Mouse (Mus musculus): ENCODE data around the gene Ugcg. TPM values are rescaled to one million over a fixed set of nuclear protein-coding genes. Genes with fewer than 3 reads are reported as not detected.
A peak's percentile ranks its signal among the peaks of the same experiment; 100 is the strongest.

Ugcg gene
- polyA plus RNA-seq, 1 experiment from 2014 or later, result 15.0 TPM

GRCm38 (mm10) chr4:59196346-59197077, 7.5 kb downstream of the Ugcg start:
- Histone ChIP-seq H3K27ac (replicated peaks) (no peak overlapping the region), H3K4me1 (replicated peaks) (peaks cover 34% of the 10 kb centered on the region), H3K9me3 (no peaks in the 10 kb centered on the region), H3K4me3 (no peak overlapping the region), H3K36me3 (no peaks in the 10 kb centered on the region), H3K27me3 (no peaks in the 10 kb centered on the region), H3K9ac (no peak overlapping the region), H3K4me2 (no peak overlapping the region)
- 31% methylated on average over 12 of the region's 12 CpGs for WGBS
- ATAC-seq (ENCODE audit: low FRiP score, low read depth), result no peak

DNA sequence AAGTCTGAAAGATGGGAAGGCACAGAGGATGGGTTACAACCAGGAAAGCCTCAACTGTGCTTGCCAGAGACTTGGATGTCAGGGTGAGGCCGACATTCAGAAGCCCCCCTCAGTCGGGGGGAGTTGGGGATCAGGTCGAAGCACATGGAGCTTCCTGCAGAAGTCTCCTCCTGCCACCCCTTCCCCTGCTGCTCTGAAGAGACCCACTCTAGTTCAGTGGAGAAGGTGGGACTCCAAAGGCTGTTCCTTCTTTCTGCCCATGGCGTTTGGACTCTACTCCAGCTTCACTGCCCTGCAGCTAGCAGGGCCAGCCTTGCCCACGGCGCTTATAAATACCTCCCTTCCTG, 8.0 kb downstream of the Ugcg start:
- Histone ChIP-seq H3K4me3 (no peak overlapping the region), H3K4me2 (no peak overlapping the region), H3K27ac (replicated peaks) (0 out of 2 replicates have a peak overlapping the region, but pooled peaks have one; percentile 31), H3K9ac (no peak overlapping the region), H3K27me3 (no peaks in the 10 kb centered on the region), H3K36me3 (no peaks in the 10 kb centered on the region), H3K4me1 (replicated peaks) (peaks cover 30% of the 10 kb centered on the region), H3K9me3 (no peaks in the 10 kb centered on the region)
- no peak for ATAC-seq (ENCODE audit: low FRiP score, low read depth)
- WGBS, result 55% methylated on average over 6 of the region's 6 CpGs

DNA sequence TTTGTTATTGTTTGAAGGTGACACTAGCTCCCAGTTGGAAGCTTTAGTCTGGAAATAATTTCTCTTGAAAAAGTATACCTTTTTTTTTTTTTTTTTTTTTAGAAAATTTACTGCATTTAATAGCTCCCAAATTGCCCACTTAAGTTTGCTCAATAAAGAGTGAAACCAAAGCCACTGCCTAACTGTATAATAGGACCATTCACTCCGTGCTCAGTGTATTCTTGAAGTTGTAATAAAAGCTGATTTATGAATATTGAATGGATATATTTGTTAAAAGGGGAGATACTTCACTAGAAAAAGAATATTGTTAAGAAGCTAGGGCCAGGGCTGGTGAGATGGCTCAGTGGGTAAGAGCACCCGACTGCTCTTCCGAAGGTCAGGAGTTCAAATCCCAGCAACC, 8.4 kb downstream of the Ugcg start:
- no peaks in the 10 kb centered on the region for H3K36me3 ChIP-seq
- no peak for ATAC-seq (ENCODE audit: low FRiP score, low read depth)
- H3K4me1 ChIP-seq (replicated peaks), result peaks cover 30% of the 10 kb centered on the region
- H3K9ac ChIP-seq, result no peak overlapping the region
- no peak overlapping the region for H3K4me3 ChIP-seq
- H3K9me3 ChIP-seq, result no peaks in the 10 kb centered on the region
- H3K4me2 ChIP-seq, result no peak overlapping the region
- H3K27me3 ChIP-seq, result no peaks in the 10 kb centered on the region
- WGBS, result 80% methylated on average over 3 of the region's 3 CpGs
- H3K27ac ChIP-seq (replicated peaks), result 0 out of 2 replicates have a peak overlapping the region, but pooled peaks have one; percentile 31

DNA sequence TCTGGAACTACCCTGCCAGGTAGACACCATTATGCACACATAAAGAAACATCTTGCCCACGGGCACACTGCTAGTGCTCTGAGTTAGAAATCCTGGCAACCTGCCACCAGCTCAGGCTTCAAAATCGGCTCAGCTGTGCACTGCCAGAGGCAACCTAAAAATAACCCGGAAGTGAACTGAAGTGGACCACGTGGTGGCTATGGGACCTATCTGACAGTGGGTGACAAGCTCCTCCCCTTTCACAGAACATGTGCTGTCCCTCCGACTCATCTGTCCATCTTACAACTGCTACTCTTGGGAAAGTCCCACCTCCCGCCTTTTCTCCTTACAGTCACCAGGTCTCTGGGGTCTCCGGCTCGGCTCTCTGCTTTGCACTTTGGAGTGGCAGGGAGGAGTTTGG, 10.3 kb downstream of the Ugcg start:
- Histone ChIP-seq H3K4me3 (no peak overlapping the region), H3K4me1 (replicated peaks) (peaks cover 27% of the 10 kb centered on the region), H3K4me2 (no peak overlapping the region), H3K36me3 (no peaks in the 10 kb centered on the region), H3K27ac (replicated peaks) (no peak overlapping the region; the same call in 1 of the 2 replicates), H3K9me3 (no peaks in the 10 kb centered on the region), H3K9ac (no peak overlapping the region), H3K27me3 (no peaks in the 10 kb centered on the region)
- peak; percentile 68 for ATAC-seq (ENCODE audit: low FRiP score, low read depth)
- WGBS, result 32% methylated on average over 8 of the region's 8 CpGs

DNA sequence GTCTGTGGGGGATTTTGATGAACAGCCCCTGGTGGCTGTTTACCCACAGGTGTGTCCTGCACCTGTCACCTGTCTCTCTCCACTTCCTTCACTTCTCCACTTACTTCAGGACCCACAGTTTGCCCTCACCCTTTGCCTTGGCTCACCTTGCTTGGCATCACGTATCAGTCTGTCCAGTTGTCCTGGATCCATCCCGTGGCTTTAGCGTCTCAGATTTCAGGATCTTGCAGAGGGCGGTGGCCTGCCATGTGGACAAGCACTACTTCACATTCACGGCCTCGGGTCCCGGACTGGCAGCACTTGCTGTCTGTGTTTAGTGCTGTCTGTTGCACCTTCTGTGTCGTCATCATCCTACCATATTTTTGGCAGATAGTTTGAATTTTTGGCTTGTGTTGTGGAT, 10.7 kb downstream of the Ugcg start:
- WGBS, result 83% methylated on average over 8 of the region's 8 CpGs
- H3K36me3 ChIP-seq, result no peaks in the 10 kb centered on the region
- no peak overlapping the region for H3K27ac ChIP-seq (replicated peaks)
- no peaks in the 10 kb centered on the region for H3K9me3 ChIP-seq
- H3K4me2 ChIP-seq, result no peak overlapping the region
- no peak overlapping the region for H3K4me3 ChIP-seq
- ATAC-seq (ENCODE audit: low FRiP score, low read depth), result 0 out of 2 replicates have a peak, but pooled peaks have one; percentile 35
- H3K27me3 ChIP-seq, result no peaks in the 10 kb centered on the region
- no peak overlapping the region for H3K9ac ChIP-seq
- peaks cover 27% of the 10 kb centered on the region for H3K4me1 ChIP-seq (replicated peaks)

- Histone ChIP-seq H3K36me3 (no peaks in the 10 kb centered on the region), H3K9ac (no peak overlapping the region), H3K4me1 (replicated peaks) (peaks cover 27% of the 10 kb centered on the region), H3K4me3 (no peak overlapping the region), H3K27me3 (no peaks in the 10 kb centered on the region), H3K9me3 (no peaks in the 10 kb centered on the region), H3K27ac (replicated peaks) (no peak overlapping the region), H3K4me2 (no peak overlapping the region)
- no peak for ATAC-seq (ENCODE audit: low FRiP score, low read depth)
- WGBS, result 79% methylated on average over 3 of the region's 3 CpGs
Measured at GRCm38 (mm10) chr4:59200636-59201035, 11.6 kb downstream of the Ugcg start.

DNA sequence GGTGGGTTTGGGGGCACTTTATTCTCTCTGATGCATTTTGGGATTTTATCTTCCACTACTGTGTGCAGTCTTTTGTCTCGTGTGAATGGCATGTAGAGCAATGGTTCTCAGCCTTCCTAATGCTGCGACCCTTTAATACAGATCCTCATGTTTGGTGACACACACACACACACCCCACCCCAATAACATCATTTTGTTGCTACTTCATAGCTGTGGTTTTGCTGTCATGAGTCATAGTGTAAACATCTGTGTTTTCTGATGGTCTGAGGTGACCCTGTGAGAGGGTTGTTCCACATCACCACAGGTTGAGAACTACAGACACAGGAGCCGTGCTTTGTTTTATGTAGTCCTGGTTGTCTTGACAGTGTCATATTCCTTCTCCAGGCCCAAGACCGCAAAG, 15.6 kb downstream of the Ugcg start:
- Histone ChIP-seq H3K9me3 (no peaks in the 10 kb centered on the region), H3K4me3 (no peak overlapping the region), H3K27me3 (no peaks in the 10 kb centered on the region), H3K9ac (no peak overlapping the region), H3K36me3 (peaks cover 11% of the 10 kb centered on the region; the same call in 1 of the 2 replicates), H3K27ac (replicated peaks) (no peak overlapping the region), H3K4me2 (no peak overlapping the region), H3K4me1 (replicated peaks) (peaks cover 5% of the 10 kb centered on the region)
- no peak for ATAC-seq (ENCODE audit: low FRiP score, low read depth)
- 87% methylated on average over 4 of the region's 4 CpGs for WGBS

DNA sequence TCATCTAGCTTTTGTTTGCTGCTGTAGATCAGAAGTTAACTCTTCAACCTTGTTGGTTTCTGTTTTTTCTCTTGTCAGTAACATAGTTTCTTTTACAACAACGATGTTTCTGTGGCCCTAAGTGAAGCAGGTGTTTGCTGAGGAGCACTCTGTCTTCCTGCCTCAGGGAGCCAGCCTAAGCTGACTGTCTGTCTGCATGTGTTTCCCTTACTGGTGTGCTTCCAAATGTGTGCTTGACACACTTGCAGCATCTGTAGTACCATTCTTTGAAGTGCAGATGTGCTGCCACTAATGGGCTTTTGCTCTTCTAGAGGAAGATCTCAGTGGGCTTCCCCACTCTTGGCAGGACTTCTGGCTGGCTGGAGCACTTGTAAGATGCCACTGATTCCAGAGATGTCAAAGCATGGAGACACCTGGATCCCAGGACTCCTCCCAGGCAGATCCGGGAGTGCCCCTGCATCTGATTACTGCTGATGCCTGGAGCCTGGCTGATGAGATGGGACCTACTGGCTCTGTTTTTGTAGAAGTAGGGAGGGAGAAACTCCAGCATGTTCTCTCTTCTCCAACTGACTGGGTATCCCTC, 16.8 kb downstream of the Ugcg start:
- ATAC-seq (ENCODE audit: low FRiP score, low read depth), result no peak
- Histone ChIP-seq H3K4me3 (no peak overlapping the region), H3K9me3 (no peaks in the 10 kb centered on the region), H3K27me3 (no peaks in the 10 kb centered on the region), H3K27ac (replicated peaks) (no peak overlapping the region), H3K9ac (no peak overlapping the region), H3K4me2 (no peak overlapping the region), H3K4me1 (replicated peaks) (no peaks in the 10 kb centered on the region; the same call in 1 of the 2 replicates), H3K36me3 (peaks cover 11% of the 10 kb centered on the region; the same call in 1 of the 2 replicates)
- WGBS, result 55% methylated on average over 2 of the region's 2 CpGs

- Histone ChIP-seq H3K27ac (replicated peaks) (no peak overlapping the region), H3K4me3 (no peak overlapping the region), H3K9ac (no peak overlapping the region), H3K4me1 (replicated peaks) (no peaks in the 10 kb centered on the region), H3K9me3 (no peaks in the 10 kb centered on the region), H3K4me2 (no peak overlapping the region), H3K27me3 (no peaks in the 10 kb centered on the region), H3K36me3 (peaks cover 11% of the 10 kb centered on the region; the same call in 1 of the 2 replicates)
- no peak for ATAC-seq (ENCODE audit: low FRiP score, low read depth)
- 86% methylated on average over 4 of the region's 4 CpGs for WGBS
Measured at GRCm38 (mm10) chr4:59206600-59206999, 17.5 kb downstream of the Ugcg start.

DNA sequence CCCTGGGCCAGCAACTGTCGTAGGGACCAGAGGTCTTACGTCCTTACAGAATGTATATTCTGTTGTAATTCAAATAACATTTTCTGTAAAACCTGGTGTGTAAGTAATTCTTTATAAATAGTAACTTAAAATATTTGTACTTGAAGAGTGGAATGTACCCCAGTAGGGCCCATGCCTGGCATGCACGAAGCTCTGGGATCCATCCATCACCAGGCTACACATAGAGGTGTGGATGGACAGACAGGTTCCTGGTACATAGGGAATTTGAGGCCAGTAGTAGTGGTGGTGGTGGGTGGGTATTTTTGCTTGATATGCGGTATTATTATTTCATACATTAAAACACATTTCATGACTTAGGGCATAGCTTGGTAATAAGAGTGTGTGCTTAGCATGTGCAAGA, 19.6 kb downstream of the Ugcg start:
- no peak overlapping the region for H3K9ac ChIP-seq
- WGBS, result 94% methylated on average over 4 of the region's 4 CpGs
- no peaks in the 10 kb centered on the region for H3K9me3 ChIP-seq
- no peak overlapping the region for H3K4me3 ChIP-seq
- no peak overlapping the region for H3K4me2 ChIP-seq
- ATAC-seq (ENCODE audit: low FRiP score, low read depth), result no peak
- peaks cover 15% of the 10 kb centered on the region; the same call in 1 of the 2 replicates for H3K36me3 ChIP-seq
- no peak overlapping the region for H3K27ac ChIP-seq (replicated peaks)
- H3K4me1 ChIP-seq (replicated peaks), result no peaks in the 10 kb centered on the region
- H3K27me3 ChIP-seq, result no peaks in the 10 kb centered on the region

- WGBS, result 92% methylated on average over 9 of the region's 9 CpGs
- no peaks in the 10 kb centered on the region for H3K27me3 ChIP-seq
- no peaks in the 10 kb centered on the region for H3K4me1 ChIP-seq (replicated peaks)
- no peak overlapping the region for H3K27ac ChIP-seq (replicated peaks)
- peaks cover 29% of the 10 kb centered on the region for H3K36me3 ChIP-seq
- no peak overlapping the region for H3K4me2 ChIP-seq
- H3K9ac ChIP-seq, result no peak overlapping the region
- H3K4me3 ChIP-seq, result no peak overlapping the region
- ATAC-seq (ENCODE audit: low FRiP score, low read depth), result no peak
- H3K9me3 ChIP-seq, result no peaks in the 10 kb centered on the region
Measured at GRCm38 (mm10) chr4:59211181-59211580, 22.1 kb downstream of the Ugcg start.

- Histone ChIP-seq H3K36me3 (peaks cover 30% of the 10 kb centered on the region), H3K27me3 (no peaks in the 10 kb centered on the region), H3K4me1 (replicated peaks) (no peaks in the 10 kb centered on the region), H3K4me2 (no peak overlapping the region), H3K27ac (replicated peaks) (no peak overlapping the region), H3K9ac (no peak overlapping the region), H3K9me3 (no peaks in the 10 kb centered on the region), H3K4me3 (no peak overlapping the region)
- 78% methylated on average over 4 of the region's 4 CpGs for WGBS
- no peak for ATAC-seq (ENCODE audit: low FRiP score, low read depth)
Measured at GRCm38 (mm10) chr4:59213833-59214232, 24.8 kb downstream of the Ugcg start.
